Mouse (Mus musculus) CH12.LX (cell line): Measurements from ENCODE around the gene Ttll11. TPM values are rescaled to one million over a fixed set of nuclear protein-coding genes. Genes with fewer than 3 reads are reported as not detected.

ENCODE experiments used
- DNase-seq: peaks from one replicate; pipeline ENCODE4 v3.0.0-alpha.2; 2013; ENCODE audit errors: extremely low read depth
- H3K27ac ChIP-seq: 2 replicates; pipeline ENCODE4 v1.5.1; 2012; ENCODE audit warnings: low read depth, mild to moderate bottlenecking, control low read depth, moderate library complexity; ENCODE audit not compliant: insufficient read depth
- H3K27me3 ChIP-seq: replicated peaks from 2 replicates; pipeline ENCODE3; 2012; ENCODE audit warnings: inconsistent platforms
- H3K36me3 ChIP-seq, 2 experiments: replicated peaks in 1 of 2; 2 replicates each; pipeline versions ENCODE3 to v1.6.1; 2012; ENCODE audit warnings: inconsistent platforms in 1 of 2, low read length in 1 of 2, mild to moderate bottlenecking in 1 of 2, mixed read lengths in 1 of 2, moderate library complexity in 1 of 2; ENCODE audit not compliant: control insufficient read depth in 1 of 2, insufficient read depth in 1 of 2
- H3K4me1 ChIP-seq, 2 experiments: 2 replicates each; pipeline ENCODE4 v1.6.1; 2012; ENCODE audit warnings: inconsistent platforms in 1 of 2, moderate library complexity in 1 of 2; ENCODE audit not compliant: insufficient read depth in 2 of 2, control insufficient read depth in 1 of 2
- H3K4me2 ChIP-seq: 2 replicates; pipeline ENCODE4 v1.6.1; 2012; ENCODE audit warnings: low read depth, mild to moderate bottlenecking, control low read depth; ENCODE audit not compliant: poor library complexity, insufficient read depth, severe bottlenecking
- H3K4me3 ChIP-seq, 3 experiments: fragments of 150-350 bp in 1 of 3; sonication (generic) in 1 of 3; replicated peaks in 1 of 3; 2 replicates each; pipeline versions ENCODE3 to v1.5.1; 2011 to 2012; ENCODE audit warnings: low read depth in 2 of 3, low read length in 2 of 3, mild to moderate bottlenecking in 2 of 3, moderate library complexity in 2 of 3, control low read depth in 1 of 3, improper control_type of control experiment in 1 of 3, inconsistent platforms in 1 of 3, mixed read lengths in 1 of 3; ENCODE audit not compliant: poor library complexity in 1 of 3
- H3K79me2 ChIP-seq: replicated peaks from 2 replicates; pipeline ENCODE4 v1.6.1; 2012; ENCODE audit warnings: mild to moderate bottlenecking, moderate library complexity; ENCODE audit not compliant: control insufficient read depth, poor library complexity, insufficient read depth, severe bottlenecking; ENCODE audit errors: extremely low read depth
- H3K9ac ChIP-seq: 2 replicates; pipeline ENCODE4 v1.6.1; 2012; ENCODE audit warnings: low read depth, mild to moderate bottlenecking, control low read depth, moderate library complexity; ENCODE audit not compliant: insufficient read depth
- H3K9me3 ChIP-seq: replicated peaks from 2 replicates; pipeline ENCODE3; 2012; ENCODE audit warnings: low read length, inconsistent platforms, mixed read lengths
- BHLHE40 ChIP-seq: IDR thresholded peaks from 2 replicates; pipeline ENCODE4 v1.6.1; 2011; ENCODE audit warnings: mild to moderate bottlenecking, low read depth, low read length, improper control_type of control experiment
- CHD1 ChIP-seq: IDR thresholded peaks from 2 replicates; pipeline ENCODE4 v1.6.1; 2012; ENCODE audit warnings: low read depth, low read length, improper control_type of control experiment, inconsistent platforms
- CTCF ChIP-seq, 2 experiments: IDR thresholded peaks in 1 of 2; conservative IDR thresholded peaks in 1 of 2; 2 replicates each; pipeline ENCODE4 v1.5.1; 2011 to 2012; ENCODE audit warnings: low read depth in 2 of 2, low read length in 2 of 2, improper control_type of control experiment in 1 of 2, inconsistent platforms in 1 of 2, mild to moderate bottlenecking in 1 of 2, moderate library complexity in 1 of 2
- E2F4 ChIP-seq: IDR thresholded peaks from 2 replicates; pipeline ENCODE4 v1.6.1; 2011; ENCODE audit warnings: low read depth, low read length, improper control_type of control experiment; ENCODE audit not compliant: insufficient replicate concordance
- GABPA ChIP-seq: IDR thresholded peaks from 2 replicates; pipeline ENCODE4 v1.6.1; 2012; ENCODE audit warnings: low read depth, low read length, improper control_type of control experiment, inconsistent platforms; ENCODE audit not compliant: insufficient replicate concordance
- HCFC1 ChIP-seq: IDR thresholded peaks from 2 replicates; pipeline ENCODE4 v1.6.1; 2012; ENCODE audit warnings: low read depth, mild to moderate bottlenecking, inconsistent platforms, low read length, improper control_type of control experiment
- IRF4 ChIP-seq: IDR thresholded peaks from 2 replicates; pipeline ENCODE4 v1.6.1; 2014; ENCODE audit warnings: low read depth, mild to moderate bottlenecking, inconsistent platforms, low read length, improper control_type of control experiment
- JUN ChIP-seq: IDR thresholded peaks from 2 replicates; pipeline ENCODE4 v1.6.1; 2011; ENCODE audit warnings: low read depth, mild to moderate bottlenecking, low read length, improper control_type of control experiment, moderate library complexity; ENCODE audit not compliant: insufficient read depth
- JUND ChIP-seq: conservative IDR thresholded peaks from 2 replicates; pipeline ENCODE4 v1.6.1; 2011; ENCODE audit warnings: low read depth, low read length, improper control_type of control experiment
- KAT2A ChIP-seq: IDR thresholded peaks from 2 replicates; pipeline ENCODE4 v1.6.1; 2012; ENCODE audit warnings: low read length, improper control_type of control experiment, inconsistent platforms; ENCODE audit not compliant: insufficient replicate concordance
- NELFE ChIP-seq: IDR thresholded peaks from 2 replicates; pipeline ENCODE4 v1.6.1; 2011; ENCODE audit warnings: low read depth, low read length, improper control_type of control experiment
- NRF1 ChIP-seq: IDR thresholded peaks from 2 replicates; pipeline ENCODE4 v1.6.1; 2014; ENCODE audit warnings: low read depth, mild to moderate bottlenecking, inconsistent platforms, low read length, improper control_type of control experiment, moderate library complexity
- POLR2A ChIP-seq: IDR thresholded peaks from 2 replicates; pipeline ENCODE4 v1.6.1; 2011; ENCODE audit warnings: low read depth, mild to moderate bottlenecking, improper control_type of control experiment, low read length
- TBP ChIP-seq: conservative IDR thresholded peaks from 2 replicates; pipeline ENCODE4 v1.6.1; 2011; ENCODE audit warnings: low read depth, low read length, improper control_type of control experiment
- TCF12 ChIP-seq: IDR thresholded peaks from 2 replicates; pipeline ENCODE4 v1.6.1; 2014; ENCODE audit warnings: low read depth, mild to moderate bottlenecking, inconsistent platforms, low read length, improper control_type of control experiment
- UBTF ChIP-seq: IDR thresholded peaks from 2 replicates; pipeline ENCODE4 v1.6.1; 2012; ENCODE audit warnings: low read depth, mild to moderate bottlenecking, inconsistent platforms, low read length, improper control_type of control experiment, moderate library complexity
- USF1 ChIP-seq: IDR thresholded peaks from 2 replicates; pipeline ENCODE4 v1.6.1; 2014; ENCODE audit warnings: low read depth, mild to moderate bottlenecking, inconsistent platforms, low read length, improper control_type of control experiment
- USF2 ChIP-seq: conservative IDR thresholded peaks from 2 replicates; pipeline ENCODE4 v1.6.1; 2011; ENCODE audit warnings: low read depth, low read length, improper control_type of control experiment
- ZKSCAN1 ChIP-seq: IDR thresholded peaks from 2 replicates; pipeline ENCODE4 v1.6.1; 2012; ENCODE audit warnings: low read depth, inconsistent platforms, low read length, improper control_type of control experiment, borderline replicate concordance
- ZMIZ1 ChIP-seq: IDR thresholded peaks from 2 replicates; pipeline ENCODE4 v1.6.1; 2012; ENCODE audit warnings: low read depth, mild to moderate bottlenecking, inconsistent platforms, low read length, improper control_type of control experiment
- ZNF384 ChIP-seq: IDR thresholded peaks from 2 replicates; pipeline ENCODE4 v1.6.1; 2012; ENCODE audit warnings: low read depth, low read length, improper control_type of control experiment, inconsistent platforms
- dilution Hi-C: fragments of 300-500 bp; cut with MboI; formaldehyde crosslinking; loops from 2 replicates; pipeline ENCODE4 v1.14.3; 2020; ENCODE audit warnings: low sequenced_read_pairs; ENCODE audit not compliant: extremely low pct_unique_long_range_greater_than_20kb, extremely low pct_ligation_motif_present
- in situ Hi-C: fragments of 300-500 bp; cut with MboI; formaldehyde crosslinking; loops from 3 replicates; pipeline ENCODE4 v1.14.3; 2019; ENCODE audit warnings: low sequenced_read_pairs, low pct_ligation_motif_present, low pct_unique_long_range_greater_than_20kb, mixed read lengths
- polyA plus RNA-seq: library from polyadenylated mRNA; unstranded; fragments of >175 nt; gene quantifications from 2 replicates; pipeline ENCODE4 v1.2.1, GENCODE M21; 2012; ENCODE audit warnings: low read depth; ENCODE audit not compliant: insufficient read length
- total RNA-seq, 2 experiments: library from RNA; depleted of rRNA; stranded (reverse); fragments of 300-350 nt in 1 of 2; fragments of >200 nt in 1 of 2; gene quantifications; 2 replicates each; pipeline ENCODE4 v1.2.3; 2012 to 2014

Gene Ttll11
- total and polyA plus RNA-seq, 3 experiments: 0.04 to 0.31 (median 0.11) TPM

DNA sequence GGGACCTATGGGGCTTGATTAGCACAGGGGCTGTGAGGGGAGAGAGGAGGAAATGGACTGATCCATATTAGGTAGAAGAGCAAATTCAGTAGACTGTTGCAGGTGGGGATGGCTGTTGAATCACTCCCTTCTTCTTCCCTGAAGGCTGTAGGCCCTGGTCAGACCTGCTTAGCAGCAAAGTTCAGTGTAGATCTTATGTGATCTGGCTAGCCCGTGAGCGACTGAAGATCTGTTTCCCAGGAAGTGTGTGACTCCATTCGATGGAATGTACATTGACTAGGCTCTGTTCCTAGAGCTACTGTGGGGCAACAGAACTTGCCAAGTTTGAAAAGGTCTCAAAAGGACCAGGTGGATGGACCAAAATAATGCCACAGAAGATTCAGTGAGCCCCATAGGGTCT is 276.5 kb downstream of the Ttll11 start:
- DNase-seq: no peak
- Histone ChIP-seq H3K4me2 (no peak overlapping the region), H3K4me1 (no peaks in the 10 kb centered on the region), H3K9ac (no peak overlapping the region), H3K9me3 (peaks cover 6% of the 10 kb centered on the region), H3K4me3 (no peak overlapping the region), H3K27me3 (no peaks in the 10 kb centered on the region), H3K36me3 (peaks cover 0 to 21% of the 10 kb centered on the region in 2 experiments), H3K27ac (no peak overlapping the region), H3K79me2 (no peaks in the 10 kb centered on the region; the same call in 1 of the 2 replicates)
- dilution Hi-C loops: no loop called here
- in situ Hi-C loops: no loop called here
- TF ChIP-seq NELFE (no peak), KAT2A (no peak)

GRCm38 (mm10) chr2:35702608-35703007 is 277.1 kb downstream of the Ttll11 start:
- DNase-seq: no peak
- Histone ChIP-seq H3K9ac (no peak overlapping the region), H3K36me3 (peaks cover 0 to 17% of the 10 kb centered on the region in 2 experiments), H3K4me2 (no peak overlapping the region), H3K4me1 (no peaks in the 10 kb centered on the region), H3K9me3 (peaks cover 6% of the 10 kb centered on the region), H3K79me2 (no peaks in the 10 kb centered on the region; the same call in 1 of the 2 replicates), H3K27me3 (no peaks in the 10 kb centered on the region), H3K4me3 (no peak overlapping the region), H3K27ac (no peak overlapping the region)
- dilution Hi-C loops (no loop called here), in situ Hi-C loops (no loop called here)
- TF ChIP-seq NRF1 (no peak), POLR2A (no peak), ZNF384 (no peak), UBTF (no peak), GABPA (no peak), TCF12 (no peak), JUN (no peak), USF1 (no peak), HCFC1 (no peak), ZKSCAN1 (no peak), CTCF (conservative IDR thresholded peaks at IDR 0.05 in 1 of 2, IDR thresholded peaks at IDR 0.05 in 1 of 2; ENCODE audit: low read depth in 2 of 2, low read length in 2 of 2) (no peak), TBP (no peak), CHD1 (no peak), USF2 (no peak), BHLHE40 (no peak), JUND (no peak), IRF4 (no peak), E2F4 (no peak), ZMIZ1 (no peak)
